In the genomic region with DNA sequence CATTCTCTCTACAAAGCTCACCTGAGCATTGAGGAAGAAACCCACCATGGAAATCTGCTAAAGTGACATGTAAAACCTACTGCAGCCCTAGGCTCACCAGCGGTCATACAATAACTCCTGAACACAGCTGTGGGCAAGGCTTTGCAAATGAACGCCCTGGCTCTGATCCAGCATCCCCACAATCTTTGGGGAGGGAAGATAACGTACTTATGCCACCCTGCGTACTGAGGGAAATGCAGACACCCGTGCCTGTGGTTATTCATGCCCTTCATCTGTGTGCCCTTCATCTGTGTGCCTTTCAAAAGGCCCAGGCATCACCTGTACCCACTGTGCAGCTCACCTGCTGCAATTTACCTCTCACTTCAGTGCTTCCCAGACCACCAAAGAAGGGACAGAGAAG, we compare ENCODE assay signal across 13 mouse cellular contexts. TPM values are rescaled to one million over a fixed set of nuclear protein-coding genes. Genes with fewer than 3 reads are reported as not detected.
A peak's percentile ranks its signal among the peaks of the same experiment; 100 is the strongest.
DNase-seq lines count a peak whose midpoint lies in the region; ATAC-seq lines count a peak whose summit lies in the region.
"Had no signal": no experiment of that assay in that cellular context is flagged by ENCODE, and none has a peak within 500 bp of the region (broad histone marks: within the 10 kb centered on the region; RNA-seq: fewer than 3 reads in every experiment).

No protein-coding gene starts in this region.

- H3K9ac ChIP-seq in heart, embryonic 13.5 days: peak overlapping the region; percentile 44; the same call in 1 of the 2 replicates
- H3K9ac ChIP-seq in heart, embryonic 11.5 days (ENCODE audit: low read depth, low read length): no peak overlapping the region
- H3K9ac ChIP-seq: lung, embryonic 15.5 days had no signal

- H3K9me3 ChIP-seq in heart, embryonic 13.5 days: no peaks in the 10 kb centered on the region
- H3K9me3 ChIP-seq in heart, embryonic 11.5 days (replicated peaks; ENCODE audit: control insufficient read depth, low read length): no peaks in the 10 kb centered on the region
- H3K9me3 ChIP-seq: lung, embryonic 15.5 days had no signal

- ATAC-seq in heart, embryonic 13.5 days (ENCODE audit: extremely low read depth, insufficient number of reproducible peaks, low FRiP score, low TSS enrichment): no peak
- ATAC-seq in heart, embryonic 11.5 days (replicated peaks; ENCODE audit: insufficient number of reproducible peaks, low FRiP score, low TSS enrichment): no peak
- ATAC-seq in megakaryocyte-erythroid progenitor cell, adult 5-6 weeks (replicated peaks; ENCODE audit: low FRiP score, low TSS enrichment, poor library complexity, severe bottlenecking): peak; percentile 92
- ATAC-seq: Patski had no signal

- no peak overlapping the region for H3K4me2 ChIP-seq in heart, embryonic 13.5 days
- no peak overlapping the region for H3K4me2 ChIP-seq in heart, embryonic 11.5 days
- H3K4me2 ChIP-seq: lung, embryonic 15.5 days had no signal

- H3K4me3 ChIP-seq in heart, embryonic 13.5 days: no peak overlapping the region
- no peak overlapping the region for H3K4me3 ChIP-seq in heart, embryonic 11.5 days (ENCODE audit: low read depth, low read length)
- H3K4me3 ChIP-seq: lung, embryonic 15.5 days had no signal

- H3K27ac ChIP-seq in heart, embryonic 13.5 days (replicated peaks): peak overlapping the region; percentile 28; the same call in 1 of the 2 replicates
- H3K27ac ChIP-seq in heart, embryonic 11.5 days (ENCODE audit: low read depth, low read length): no peak overlapping the region
- H3K27ac ChIP-seq: lung, embryonic 15.5 days had no signal

- H3K27me3 ChIP-seq in heart, embryonic 13.5 days (replicated peaks): no peaks in the 10 kb centered on the region
- H3K27me3 ChIP-seq in heart, embryonic 11.5 days (ENCODE audit: control insufficient read depth, insufficient read depth, low read length): no peaks in the 10 kb centered on the region
- H3K27me3 ChIP-seq: lung, embryonic 15.5 days; Patski had no signal

- WGBS in heart, embryonic 13.5 days: 26% methylated on average over 5 of the region's 5 CpGs
- 37% methylated on average over 5 of the region's 5 CpGs for WGBS in heart, embryonic 11.5 days (ENCODE audit: insufficient replicate concordance)

- peaks cover 17% of the 10 kb centered on the region for H3K4me1 ChIP-seq in heart, embryonic 13.5 days
- peaks cover 3% of the 10 kb centered on the region; the same call in 1 of the 2 replicates for H3K4me1 ChIP-seq in heart, embryonic 11.5 days (ENCODE audit: control insufficient read depth, insufficient read depth, low read length)
- H3K4me1 ChIP-seq: lung, embryonic 15.5 days had no signal

- peak; percentile 27 for DNase-seq in spleen, adult 12 weeks (ENCODE audit: low spot score)
- DNase-seq in spleen, postnatal 14 days (ENCODE audit: low spot score in 2 of 2): no peak
- DNase-seq in heart, postnatal 4 days: peak; percentile 57
- no peak for DNase-seq in layer of hippocampus, adult 9-10 months (ENCODE audit: low spot score)
- DNase-seq in cerebellum, adult 11 months: no peak
- DNase-seq: adrenal gland, postnatal 10 days; cerebellum, adult 18-20 months; thymus, postnatal 36 days had no signal

- H3K36me3 ChIP-seq in heart, embryonic 13.5 days: no peaks in the 10 kb centered on the region
- H3K36me3 ChIP-seq in heart, embryonic 11.5 days (ENCODE audit: control insufficient read depth, insufficient read depth, low read length): no peaks in the 10 kb centered on the region
- H3K36me3 ChIP-seq: lung, embryonic 15.5 days had no signal

RNA-seq across cellular contexts. Expression of a gene that starts 41.2 kb away (rescaled TPM):
- 6.5 and 9.7 TPM in 2 replicates for polyA plus RNA-seq in heart, embryonic 13.5 days (2015; fragmentation: Nextera tagmentation; extraction: Ambion mirVana)
- polyA plus RNA-seq in heart, embryonic 11.5 days (2014; fragmentation: Nextera tagmentation; extraction: Ambion mirVana): 10.6 TPM in 2 replicates
- total RNA-seq in heart, postnatal 4 days (2021): 10 to 100 TPM; 33.1 to 35.7 TPM
- total RNA-seq in megakaryocyte-erythroid progenitor cell, adult 5-6 weeks (2014; fragmentation: Nextera tagmentation): 27.1 and 33.1 TPM in 2 replicates
- 10.8 and 11.4 TPM in 2 replicates for total RNA-seq in megakaryocyte-erythroid progenitor cell, adult 5-6 weeks (2017)

Comparison
In these comparisons a context has a peak if more than half of its experiments do, and no peak if none do; other contexts are left out.
1. DNase-seq: peak in spleen, adult 12 weeks (single experiment) and heart, postnatal 4 days (single experiment); none in spleen, postnatal 14 days (0 of 2), layer of hippocampus, adult 9-10 months (single experiment) and cerebellum, adult 11 months (single experiment).